Mouse (Mus musculus): ENCODE data around the gene Skp1a. TPM values are rescaled to one million over a fixed set of nuclear protein-coding genes. Genes with fewer than 3 reads are reported as not detected.

Skp1a gene
- polyA plus RNA-seq, 1 experiment from 2014 or later, result 1,145 TPM

GRCm38 (mm10) chr11:52260878-52261277, 29.1 kb downstream of the Skp1a start:
- H3K9me3 ChIP-seq, result no peaks in the 10 kb centered on the region
- no peak overlapping the region for H3K4me2 ChIP-seq (replicated peaks)
- no peaks in the 10 kb centered on the region for H3K36me3 ChIP-seq
- no peak overlapping the region for H3K4me3 ChIP-seq
- H3K27me3 ChIP-seq, result no peaks in the 10 kb centered on the region
- H3K4me1 ChIP-seq, result no peaks in the 10 kb centered on the region
- no peak overlapping the region for H3K27ac ChIP-seq (replicated peaks)
- H3K9ac ChIP-seq (replicated peaks), result no peak overlapping the region
- WGBS, result 56% methylated on average over 4 of the region's 4 CpGs
- ATAC-seq (replicated peaks), result no peak

DNA sequence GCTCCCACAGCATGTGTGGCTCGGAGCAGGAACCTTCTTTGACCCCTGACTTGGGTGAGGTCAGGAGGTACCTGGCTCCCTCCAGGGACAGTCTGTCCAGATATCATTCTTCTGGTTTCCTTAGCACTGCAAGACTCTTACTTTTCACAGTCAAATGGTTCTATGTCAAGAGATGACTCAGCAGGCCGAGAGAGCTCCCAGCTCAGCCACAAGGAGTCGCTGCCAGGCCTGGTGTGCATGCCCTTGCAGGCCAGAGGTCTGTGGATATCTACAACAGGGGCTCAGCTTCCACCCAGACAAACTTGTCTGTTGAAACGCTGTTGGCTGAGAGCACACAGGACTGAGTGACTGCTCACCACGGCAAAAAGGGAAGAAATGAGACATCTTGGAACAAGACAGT, 30.1 kb downstream of the Skp1a start:
- no peaks in the 10 kb centered on the region for H3K4me1 ChIP-seq
- H3K9me3 ChIP-seq, result no peaks in the 10 kb centered on the region
- no peak overlapping the region for H3K9ac ChIP-seq (replicated peaks)
- H3K4me3 ChIP-seq, result no peak overlapping the region
- H3K4me2 ChIP-seq (replicated peaks), result no peak overlapping the region
- no peaks in the 10 kb centered on the region for H3K27me3 ChIP-seq
- H3K27ac ChIP-seq (replicated peaks), result no peak overlapping the region
- H3K36me3 ChIP-seq, result no peaks in the 10 kb centered on the region
- ATAC-seq (replicated peaks), result no peak
- WGBS, result 53% methylated on average over 5 of the region's 5 CpGs

GRCm38 (mm10) chr11:52262338-52262737, 30.5 kb downstream of the Skp1a start:
- Histone ChIP-seq H3K9me3 (no peaks in the 10 kb centered on the region), H3K27me3 (no peaks in the 10 kb centered on the region), H3K4me3 (no peak overlapping the region), H3K27ac (replicated peaks) (no peak overlapping the region), H3K9ac (replicated peaks) (no peak overlapping the region), H3K4me2 (replicated peaks) (no peak overlapping the region), H3K4me1 (no peaks in the 10 kb centered on the region), H3K36me3 (no peaks in the 10 kb centered on the region)
- WGBS, result 91% methylated on average over 11 of the region's 11 CpGs
- ATAC-seq (replicated peaks), result no peak

DNA sequence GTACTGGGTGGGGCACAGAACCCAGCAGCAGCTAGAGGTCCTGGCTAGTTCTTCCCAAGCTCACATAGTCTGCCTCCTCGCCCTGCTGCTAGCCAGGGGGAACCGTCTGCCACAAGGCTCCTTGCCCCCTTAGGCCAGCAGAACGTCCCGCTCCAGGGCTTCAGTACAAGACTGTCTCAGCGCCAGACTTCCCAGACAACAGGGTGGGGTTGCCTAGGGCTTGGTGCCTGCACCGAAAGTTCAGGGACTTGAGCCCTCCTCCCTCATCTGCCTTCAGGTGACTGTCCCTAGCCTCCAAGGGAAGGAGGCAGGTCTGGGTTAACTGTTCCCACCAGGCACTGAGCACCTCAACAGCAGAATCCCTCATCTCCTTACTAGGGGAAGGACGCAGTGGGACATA, 33.1 kb downstream of the Skp1a start:
- H3K4me3 ChIP-seq, result no peak overlapping the region

DNA sequence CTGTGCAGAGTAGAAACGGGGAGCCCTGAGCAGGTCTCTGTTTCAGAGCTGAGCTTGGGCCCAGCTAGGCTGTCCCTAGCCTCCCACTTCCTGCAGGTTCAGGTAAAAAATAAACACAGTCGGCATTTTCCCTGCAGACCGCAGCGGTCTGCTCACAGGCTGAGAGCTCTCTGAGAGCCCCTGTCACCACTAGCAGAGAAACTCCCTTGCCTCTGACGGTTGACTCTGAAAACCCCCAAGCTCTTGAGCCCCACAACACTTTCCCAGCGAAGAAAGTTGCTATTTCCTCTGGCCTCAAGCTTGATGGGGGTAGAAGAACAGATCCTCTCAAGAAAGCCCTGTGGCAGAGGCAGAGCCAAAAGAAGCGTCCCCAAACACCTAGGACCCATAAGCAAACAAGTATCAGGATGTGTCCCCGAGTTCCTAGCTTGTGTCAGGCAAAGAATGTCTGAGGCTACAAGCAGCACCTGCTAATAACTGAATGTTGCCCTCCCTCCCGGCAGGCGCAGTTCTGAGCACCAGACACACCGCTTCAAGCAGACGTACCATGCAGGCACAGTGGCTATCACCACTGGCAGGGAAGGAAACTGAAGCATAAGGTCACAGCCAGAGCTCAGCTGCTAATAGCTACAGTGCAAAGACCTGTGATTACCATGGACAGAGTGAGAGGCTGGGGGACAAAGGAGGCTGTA, 34.0 kb downstream of the Skp1a start:
- WGBS, result 72% methylated on average over 12 of the region's 12 CpGs
- Histone ChIP-seq H3K9me3 (no peaks in the 10 kb centered on the region), H3K36me3 (no peaks in the 10 kb centered on the region), H3K4me3 (no peak overlapping the region), H3K4me2 (replicated peaks) (no peak overlapping the region), H3K27ac (replicated peaks) (no peak overlapping the region), H3K9ac (replicated peaks) (no peak overlapping the region), H3K27me3 (no peaks in the 10 kb centered on the region), H3K4me1 (no peaks in the 10 kb centered on the region)
- ATAC-seq (replicated peaks), result no peak

More for the DNA sequence above, 33.1 kb downstream of the Skp1a start:
- Histone ChIP-seq H3K9me3 (no peaks in the 10 kb centered on the region), H3K36me3 (no peaks in the 10 kb centered on the region), H3K4me2 (replicated peaks) (no peak overlapping the region), H3K4me1 (no peaks in the 10 kb centered on the region), H3K27ac (replicated peaks) (no peak overlapping the region), H3K27me3 (no peaks in the 10 kb centered on the region), H3K9ac (replicated peaks) (no peak overlapping the region)
- WGBS, result 80% methylated on average over 7 of the region's 7 CpGs
- ATAC-seq (replicated peaks), result no peak

- no peak overlapping the region for H3K4me3 ChIP-seq
- H3K4me1 ChIP-seq, result no peaks in the 10 kb centered on the region
- no peak for ATAC-seq (replicated peaks)
- no peaks in the 10 kb centered on the region for H3K9me3 ChIP-seq
- no peak overlapping the region for H3K4me2 ChIP-seq (replicated peaks)
- no peaks in the 10 kb centered on the region for H3K27me3 ChIP-seq
- H3K9ac ChIP-seq (replicated peaks), result no peak overlapping the region
- no peak overlapping the region for H3K27ac ChIP-seq (replicated peaks)
- H3K36me3 ChIP-seq, result no peaks in the 10 kb centered on the region
- WGBS, result 85% methylated on average over 5 of the region's 5 CpGs
Observed at GRCm38 (mm10) chr11:52267271-52267670, 35.5 kb downstream of the Skp1a start.

GRCm38 (mm10) chr11:52268104-52268835, 36.5 kb downstream of the Skp1a start:
- H3K4me1 ChIP-seq, result no peaks in the 10 kb centered on the region
- H3K36me3 ChIP-seq, result no peaks in the 10 kb centered on the region
- 69% methylated on average over 7 of the region's 7 CpGs for WGBS
- H3K9me3 ChIP-seq, result no peaks in the 10 kb centered on the region
- no peak overlapping the region for H3K27ac ChIP-seq (replicated peaks)
- H3K4me2 ChIP-seq (replicated peaks), result no peak overlapping the region
- no peak overlapping the region for H3K9ac ChIP-seq (replicated peaks)
- H3K4me3 ChIP-seq, result no peak overlapping the region
- H3K27me3 ChIP-seq, result no peaks in the 10 kb centered on the region
- no peak for ATAC-seq (replicated peaks)

DNA sequence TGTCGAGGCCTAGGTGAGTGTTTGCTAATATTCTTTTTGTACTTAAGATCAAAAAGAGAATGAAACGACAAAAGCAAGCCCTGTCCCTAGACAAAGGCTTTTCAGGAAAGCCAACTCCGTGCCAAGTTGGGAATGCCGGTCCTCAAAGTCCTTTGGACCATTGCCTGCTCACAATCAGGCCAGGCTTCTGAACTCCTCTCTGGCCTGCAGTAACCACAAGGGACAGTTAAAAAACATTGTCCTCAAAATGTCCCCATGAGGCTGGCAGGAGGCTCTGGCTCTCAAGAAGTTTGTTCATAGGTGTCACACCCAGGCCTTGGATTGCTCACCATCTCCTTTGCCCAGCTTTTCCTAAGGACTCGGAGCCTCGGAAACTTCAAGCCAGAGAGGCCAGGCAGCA, 38.0 kb downstream of the Skp1a start:
- no peak overlapping the region for H3K4me2 ChIP-seq (replicated peaks)
- ATAC-seq (replicated peaks), result no peak
- WGBS, result 69% methylated on average over 6 of the region's 6 CpGs

GRCm38 (mm10) chr11:52271765-52272495, 40.1 kb downstream of the Skp1a start:
- no peak overlapping the region for H3K9ac ChIP-seq (replicated peaks)

More for the DNA sequence above, 38.0 kb downstream of the Skp1a start:
- H3K27ac ChIP-seq (replicated peaks), result no peak overlapping the region
- no peaks in the 10 kb centered on the region for H3K4me1 ChIP-seq
- H3K36me3 ChIP-seq, result no peaks in the 10 kb centered on the region
- no peaks in the 10 kb centered on the region for H3K27me3 ChIP-seq
- no peak overlapping the region for H3K4me3 ChIP-seq
- no peaks in the 10 kb centered on the region for H3K9me3 ChIP-seq
- H3K9ac ChIP-seq (replicated peaks), result no peak overlapping the region

DNA sequence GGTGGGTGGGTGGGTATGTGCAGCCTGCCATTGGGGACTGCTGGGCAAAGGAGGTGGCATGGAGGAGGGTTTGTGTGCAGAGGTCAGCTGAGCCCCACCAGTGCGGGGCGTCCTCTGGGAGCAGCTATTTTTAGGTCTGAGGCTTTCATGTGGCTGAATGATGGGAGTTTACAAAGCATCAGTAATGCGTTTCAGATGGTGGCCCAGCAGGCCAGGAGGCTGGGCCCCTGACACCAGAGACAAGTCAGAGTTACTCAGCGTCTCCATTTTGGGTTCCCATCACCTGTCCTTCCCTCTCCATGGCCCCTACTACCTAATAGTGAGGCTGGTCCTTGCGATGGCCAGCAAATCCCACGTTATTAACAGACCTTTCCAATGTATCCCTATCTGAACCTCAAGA, 40.8 kb downstream of the Skp1a start:
- H3K9me3 ChIP-seq, result no peaks in the 10 kb centered on the region
- H3K27ac ChIP-seq (replicated peaks), result no peak overlapping the region
- no peak overlapping the region for H3K4me3 ChIP-seq
- no peak overlapping the region for H3K9ac ChIP-seq (replicated peaks)
- no peaks in the 10 kb centered on the region for H3K4me1 ChIP-seq
- ATAC-seq (replicated peaks), result no peak
- no peaks in the 10 kb centered on the region for H3K27me3 ChIP-seq
- H3K36me3 ChIP-seq, result no peaks in the 10 kb centered on the region
- 74% methylated on average over 6 of the region's 6 CpGs for WGBS
- no peak overlapping the region for H3K4me2 ChIP-seq (replicated peaks)

More at GRCm38 (mm10) chr11:52271765-52272495, 40.1 kb downstream of the Skp1a start:
- no peak overlapping the region for H3K4me2 ChIP-seq (replicated peaks)
- no peaks in the 10 kb centered on the region for H3K36me3 ChIP-seq
- no peak overlapping the region for H3K27ac ChIP-seq (replicated peaks)
- H3K4me3 ChIP-seq, result no peak overlapping the region
- no peaks in the 10 kb centered on the region for H3K4me1 ChIP-seq
- WGBS, result 79% methylated on average over 8 of the region's 8 CpGs
- no peaks in the 10 kb centered on the region for H3K27me3 ChIP-seq
- H3K9me3 ChIP-seq, result no peaks in the 10 kb centered on the region
- no peak for ATAC-seq (replicated peaks)

- no peak for ATAC-seq (replicated peaks)
- Histone ChIP-seq H3K9ac (replicated peaks) (no peak overlapping the region), H3K27me3 (no peaks in the 10 kb centered on the region), H3K4me3 (no peak overlapping the region), H3K36me3 (no peaks in the 10 kb centered on the region), H3K4me2 (replicated peaks) (no peak overlapping the region), H3K9me3 (no peaks in the 10 kb centered on the region), H3K27ac (replicated peaks) (no peak overlapping the region), H3K4me1 (no peaks in the 10 kb centered on the region)
- 84% methylated on average over 11 of the region's 11 CpGs for WGBS
Observed at GRCm38 (mm10) chr11:52273183-52273941, 41.6 kb downstream of the Skp1a start.

GRCm38 (mm10) chr11:52273942-52274330, 42.1 kb downstream of the Skp1a start:
- Histone ChIP-seq H3K4me1 (no peaks in the 10 kb centered on the region), H3K4me3 (no peak overlapping the region), H3K27ac (replicated peaks) (no peak overlapping the region), H3K27me3 (no peaks in the 10 kb centered on the region), H3K36me3 (no peaks in the 10 kb centered on the region), H3K9me3 (no peaks in the 10 kb centered on the region), H3K9ac (replicated peaks) (no peak overlapping the region), H3K4me2 (replicated peaks) (no peak overlapping the region)
- no peak for ATAC-seq (replicated peaks)
- 82% methylated on average over 4 of the region's 4 CpGs for WGBS

Measured in forebrain, embryonic 15.5 days (tissue).